Mouse (Mus musculus) spleen, adult 2 months (tissue): ENCODE measurements around the gene Sfi1. TPM values are rescaled to one million over a fixed set of nuclear protein-coding genes. Genes with fewer than 3 reads are reported as not detected.
"Not testable (repeated sequence)": the region's sequence is repeated elsewhere in the genome, so short reads cannot be mapped to it uniquely, and the experiment has no call there.

Experiments
- DNase-seq, 2 experiments: peaks; one replicate each; pipeline versions ENCODE4 v3.0.0 to v3.0.0-alpha.2; 2012 to 2021; ENCODE audit warnings: low spot score in 2 of 2, low read depth in 1 of 2
- H3K27ac ChIP-seq: fragments of 200-500 bp; 2 replicates; pipeline ENCODE4 v1.5.1; 2012; ENCODE audit warnings: low read length, inconsistent platforms; ENCODE audit not compliant: insufficient read depth
- H3K27me3 ChIP-seq: fragments of 200-500 bp; 2 replicates; pipeline ENCODE4 v1.6.1; 2012; ENCODE audit warnings: mild to moderate bottlenecking, moderate library complexity, low read length, inconsistent platforms; ENCODE audit not compliant: control insufficient read depth, insufficient read depth
- H3K36me3 ChIP-seq: fragments of 200-500 bp; 2 replicates; pipeline ENCODE4 v1.6.1; 2012; ENCODE audit warnings: mild to moderate bottlenecking, low read length, inconsistent platforms; ENCODE audit not compliant: control insufficient read depth, insufficient read depth
- H3K4me1 ChIP-seq: fragments of 200-500 bp; 2 replicates; pipeline ENCODE4 v1.6.1; 2011; ENCODE audit warnings: inconsistent platforms; ENCODE audit not compliant: control insufficient read depth, insufficient read depth, insufficient read length
- H3K4me3 ChIP-seq: fragments of 200-500 bp; 2 replicates; pipeline ENCODE4 v1.5.1; 2011; ENCODE audit warnings: mild to moderate bottlenecking, inconsistent platforms; ENCODE audit not compliant: insufficient read depth, insufficient read length; ENCODE audit errors: extremely low read depth
- CTCF ChIP-seq: fragments of 200-500 bp; IDR thresholded peaks from 2 replicates; pipeline ENCODE4 v1.5.1; 2011; ENCODE audit warnings: mild to moderate bottlenecking, inconsistent platforms; ENCODE audit not compliant: insufficient read depth, insufficient read length, insufficient replicate concordance; ENCODE audit errors: extremely low read depth
- POLR2A ChIP-seq: fragments of 200-500 bp; IDR thresholded peaks from 2 replicates; pipeline ENCODE4 v1.6.1; 2011; ENCODE audit warnings: low read depth, low read length, inconsistent platforms
- WGBS: fragments of 180-500 bp; shearing (Covaris S2); methylation state at CpG from one replicate; pipeline ENCODE4 v1.1.7; 2018; 5-methylcytosine and 5-hydroxymethylcytosine counted together
- polyA plus RNA-seq: library from polyadenylated mRNA; depleted of rRNA; stranded (reverse); fragments of >200 nt; gene quantifications from 2 replicates; pipeline ENCODE4 v1.2.3, GENCODE M21; 2012

Sfi1 gene
- polyA plus RNA-seq, 1 experiment, result 44.0 TPM

DNA sequence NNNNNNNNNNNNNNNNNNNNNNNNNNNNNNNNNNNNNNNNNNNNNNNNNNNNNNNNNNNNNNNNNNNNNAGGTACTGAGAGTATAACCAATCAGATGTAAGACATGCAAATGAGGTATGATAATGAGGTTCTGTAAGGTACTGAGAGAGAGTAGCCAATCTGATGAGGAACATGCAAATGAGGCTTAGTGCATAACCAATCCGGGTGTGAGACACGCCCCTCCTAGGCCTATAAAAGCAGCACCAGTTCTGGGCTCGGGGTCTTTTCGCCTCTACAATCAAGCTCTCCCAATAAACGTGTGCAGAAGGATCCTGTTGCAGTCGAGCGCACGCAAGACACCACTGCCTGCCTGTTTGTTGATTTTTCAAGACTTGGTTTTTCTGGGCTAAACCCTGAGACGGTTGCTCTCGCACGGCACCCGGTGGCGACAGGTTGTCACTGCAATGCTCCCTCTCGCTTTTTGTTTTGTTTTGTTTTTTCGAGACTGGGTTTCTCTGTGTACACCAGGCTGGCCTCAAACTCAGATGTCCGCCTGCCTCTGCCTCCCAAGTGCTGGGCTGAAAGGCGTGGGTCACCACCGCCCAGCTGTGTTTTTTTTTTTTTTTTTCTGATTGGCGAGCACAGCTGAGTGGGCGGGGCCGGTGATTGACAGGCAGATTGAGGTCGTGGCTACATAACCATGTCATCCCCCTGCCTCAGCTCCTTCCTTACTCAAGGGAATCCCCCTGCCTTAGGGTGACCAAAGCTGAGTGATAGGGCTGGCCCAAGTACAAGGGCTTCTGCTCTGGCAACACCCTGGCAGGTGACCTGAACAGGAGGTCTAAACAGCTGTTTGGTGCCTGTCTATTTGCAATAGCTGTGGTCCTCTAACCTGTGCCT lies 68.1 kb downstream of the Sfi1 start:
- H3K4me3 ChIP-seq, result peak overlapping the region; percentile 26; the same call in 1 of the 2 replicates
- H3K4me1 ChIP-seq, H3K36me3 ChIP-seq, H3K27ac ChIP-seq, DNase-seq, H3K27me3 ChIP-seq: not testable (repeated sequence)
- WGBS, result 68% methylated on average over 22 of the region's 22 CpGs
- TF ChIP-seq CTCF, result peak; percentile 3; the same call in 1 of the 2 replicates

- WGBS, result 76% methylated on average over 3 of the region's 3 CpGs
- H3K27me3 ChIP-seq, result no peaks in the 10 kb centered on the region
- no peak for DNase-seq
- H3K27ac ChIP-seq, result no peak overlapping the region
- no peaks in the 10 kb centered on the region for H3K4me1 ChIP-seq
- no peak overlapping the region for H3K4me3 ChIP-seq
- TF ChIP-seq POLR2A, result no peak
- no peak for TF ChIP-seq CTCF
- no peaks in the 10 kb centered on the region; the same call in 1 of the 2 replicates for H3K36me3 ChIP-seq
Measured at GRCm38 (mm10) chr11:3114403-3114802, 78.9 kb downstream of the Sfi1 start.

DNA sequence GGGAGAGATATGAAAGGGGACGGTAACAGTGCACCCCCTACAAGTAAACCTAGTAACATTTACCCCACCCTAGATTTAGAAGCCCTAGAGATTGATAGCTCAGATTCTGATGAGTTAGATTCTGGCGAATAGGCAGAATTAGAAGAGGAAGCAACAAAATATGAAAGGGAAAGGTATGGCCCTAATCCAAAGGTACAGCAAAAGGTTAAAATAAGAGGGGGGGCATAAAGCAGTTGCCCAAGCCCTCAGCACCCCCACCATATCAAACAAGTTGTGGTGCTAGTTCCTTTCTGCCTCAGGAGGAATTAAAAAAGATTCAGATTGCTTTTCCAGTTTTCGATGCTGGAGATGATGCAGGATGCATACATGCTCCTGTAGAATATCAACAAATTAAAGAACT lies 87.1 kb downstream of the Sfi1 start:
- WGBS, result 41% methylated on average over 3 of the region's 3 CpGs
- no peaks in the 10 kb centered on the region for H3K4me1 ChIP-seq
- H3K27ac ChIP-seq, result peak overlapping the region; percentile 98
- H3K36me3 ChIP-seq, result no peaks in the 10 kb centered on the region
- DNase-seq, result no peak
- H3K27me3 ChIP-seq, result no peaks in the 10 kb centered on the region
- H3K4me3 ChIP-seq, result 0 out of 2 replicates have a peak overlapping the region, but pooled peaks have one; percentile 3
- TF ChIP-seq POLR2A, result no peak
- TF ChIP-seq CTCF, result no peak

DNA sequence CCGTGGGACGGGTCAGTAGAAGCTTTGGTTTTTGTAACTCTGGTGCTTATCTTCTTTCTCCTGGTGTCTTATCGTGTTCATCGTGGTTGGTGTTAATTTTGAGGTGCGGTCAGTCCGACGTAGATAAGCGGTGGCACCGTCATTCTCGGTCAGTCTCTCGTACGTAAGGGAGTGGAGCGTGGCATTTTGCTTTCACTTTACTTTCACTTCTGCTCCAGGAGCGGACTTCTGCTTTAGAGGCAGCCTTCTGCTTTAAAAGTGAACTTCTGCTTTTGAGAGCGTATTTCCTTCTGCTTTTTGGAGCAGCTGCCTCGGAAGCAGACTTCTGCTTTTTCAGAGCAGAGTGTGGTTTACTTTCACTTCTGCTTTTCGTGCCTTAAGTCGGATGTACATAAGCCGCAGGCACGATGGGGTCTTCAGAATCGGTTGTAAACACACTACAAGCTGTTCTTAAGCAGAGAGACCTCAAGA lies 88.0 kb downstream of the Sfi1 start:
- no peaks in the 10 kb centered on the region for H3K4me1 ChIP-seq
- DNase-seq, result peak; percentile 66 to 96
- H3K27ac ChIP-seq, result peak overlapping the region; percentile 98
- H3K36me3 ChIP-seq, result no peaks in the 10 kb centered on the region
- peak overlapping the region; percentile 58 for H3K4me3 ChIP-seq
- TF ChIP-seq POLR2A (no peak; the same call in 1 of the 2 replicates), CTCF (no peak)
- no peaks in the 10 kb centered on the region for H3K27me3 ChIP-seq
- 6% methylated on average over 21 of the region's 21 CpGs for whole genome bisulfite sequencing

DNA sequence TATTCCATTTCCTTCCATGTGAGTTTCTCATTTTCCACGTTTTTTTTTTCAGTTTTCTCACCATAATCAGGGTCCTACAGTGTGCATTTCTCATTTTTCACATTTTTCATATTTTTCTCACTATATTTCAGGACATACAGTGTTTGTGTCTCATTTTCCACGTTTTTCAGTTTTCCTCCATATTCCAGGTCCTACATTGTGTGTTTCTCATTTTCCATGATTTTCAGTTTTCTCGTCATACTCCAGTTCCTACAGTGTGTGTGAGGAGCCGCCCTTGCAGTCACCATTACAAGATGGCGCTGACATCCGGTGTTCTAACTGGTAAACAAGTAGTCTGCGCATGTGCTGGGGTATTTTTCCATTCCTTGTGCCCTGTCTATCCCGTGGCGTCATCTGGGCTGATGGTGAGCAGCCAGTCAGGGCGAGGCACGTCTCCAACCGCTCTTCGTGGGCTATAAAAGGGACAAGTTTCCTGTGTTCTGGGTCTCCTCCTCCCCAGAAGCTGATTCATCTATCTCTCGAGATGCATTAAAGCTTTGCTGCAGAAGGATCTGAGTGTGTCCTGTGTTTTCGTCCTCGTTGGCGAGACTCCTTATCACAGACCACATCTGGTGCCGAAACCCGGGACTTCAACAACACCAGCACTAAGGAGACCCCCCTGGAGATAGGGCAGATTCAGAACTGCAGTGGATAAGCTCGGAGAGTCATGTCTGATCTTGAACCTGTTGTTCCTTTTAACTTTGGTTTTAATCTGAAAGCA lies 88.6 kb downstream of the Sfi1 start:
- H3K27me3 ChIP-seq, H3K36me3 ChIP-seq, H3K4me1 ChIP-seq: not testable (repeated sequence)
- Histone ChIP-seq H3K27ac (peak overlapping the region; percentile 98), H3K4me3 (peak overlapping the region; percentile 58)
- 33% methylated on average over 20 of the region's 20 CpGs for WGBS
- peak; percentile 66 to 78 for DNase-seq
- peak; percentile 36 for TF ChIP-seq POLR2A

GRCm38 (mm10) chr11:3103619-3104164 lies 89.6 kb downstream of the Sfi1 start:
- Histone ChIP-seq H3K4me3 (no peak overlapping the region), H3K27ac (no peak overlapping the region), H3K36me3 (no peaks in the 10 kb centered on the region), H3K27me3 (no peaks in the 10 kb centered on the region), H3K4me1 (no peaks in the 10 kb centered on the region)
- WGBS, result 65% methylated on average over 7 of the region's 7 CpGs
- no peak for DNase-seq
- TF ChIP-seq POLR2A (no peak; the same call in 1 of the 2 replicates), CTCF (no peak)

DNA sequence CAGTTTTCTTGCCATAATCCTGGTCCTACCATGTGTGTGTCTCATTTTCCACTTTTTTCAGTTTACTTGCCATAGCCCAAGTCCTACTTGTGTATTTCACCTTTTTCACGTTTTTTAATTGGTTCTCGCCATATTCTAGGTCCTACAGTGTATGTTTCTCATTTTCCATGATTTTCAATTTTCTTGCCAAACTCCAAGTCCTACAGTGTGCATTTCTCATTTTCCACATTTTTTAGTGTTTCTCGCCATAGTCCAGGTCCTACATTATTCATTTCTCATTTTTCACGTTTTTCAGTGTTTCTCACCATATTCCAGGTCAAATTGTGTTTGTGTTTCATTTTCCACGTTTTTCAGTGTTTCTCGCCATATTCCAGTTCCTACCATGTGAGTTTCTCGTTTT lies 90.6 kb downstream of the Sfi1 start:
- WGBS, result 78% methylated on average over 7 of the region's 7 CpGs

More for the DNA sequence above, 90.6 kb downstream of the Sfi1 start:
- H3K4me3 ChIP-seq, DNase-seq, H3K27ac ChIP-seq, H3K4me1 ChIP-seq, H3K27me3 ChIP-seq, H3K36me3 ChIP-seq: not testable (repeated sequence)
